Mouse (Mus musculus) kidney, adult 9 months (tissue): ENCODE results near the gene Gm21764.
"Not testable (repeated sequence)": the region's sequence is repeated elsewhere in the genome, so short reads cannot be mapped to it uniquely, and the experiment has no call there.

ENCODE experiments used
- DNase-seq: peaks from one replicate; pipeline ENCODE4 v3.0.0; 2022

The Gm21764 gene

DNA sequence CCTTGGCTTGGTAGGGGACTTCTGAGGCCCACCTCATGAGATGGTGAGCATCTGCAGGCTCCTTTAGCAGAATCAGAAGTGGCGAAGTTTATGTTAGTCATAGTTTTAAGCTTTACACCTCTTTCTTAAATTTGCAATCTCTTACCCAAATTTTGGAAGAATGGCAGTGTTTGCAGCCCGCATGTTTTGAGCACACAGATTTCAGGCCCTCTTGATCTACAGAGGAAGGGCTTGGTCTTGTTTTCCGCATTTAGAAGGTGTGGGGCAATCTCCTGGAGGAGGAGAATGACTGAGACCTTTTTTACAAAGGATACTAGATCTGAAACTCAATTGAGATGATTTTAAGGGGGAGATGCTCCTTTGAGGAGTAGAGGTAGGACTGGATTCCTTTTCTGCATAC lies at the start of gene Gm21764:
Gene Gm21764 (minus strand): TSS at position 101 of the 400 bp plus-strand sequence.
- DNase-seq, result not testable (repeated sequence)

DNA sequence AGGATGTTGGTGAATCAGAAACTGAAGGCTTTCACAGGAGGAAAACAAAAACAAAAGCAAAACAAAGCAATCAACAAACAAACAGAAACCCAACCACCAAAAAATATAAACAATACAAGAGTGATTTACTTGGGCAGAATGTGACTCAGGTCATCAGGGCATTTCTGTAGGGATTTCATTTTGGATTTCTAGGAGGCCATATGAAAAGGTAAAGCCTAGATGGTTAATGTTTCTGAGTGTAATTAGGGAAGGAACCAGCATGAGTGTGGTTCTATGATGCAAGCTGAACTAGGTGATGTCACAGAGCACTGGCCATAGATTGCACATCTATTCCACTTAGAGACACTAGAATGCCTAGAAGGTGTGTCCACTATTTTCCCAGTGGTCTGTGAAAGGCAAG lies 27.2 kb upstream of the Gm21764 start, which contains the start of gene Ssty1:
Gene Ssty1 (plus strand): TSS at position 301 of the 400 bp plus-strand sequence.
- not testable (repeated sequence) for DNase-seq
